Comparison of ENCODE assay signal across 8 mouse cellular contexts in genomic region chr1:129919385-129919784, GRCm38 (mm10).
DNase-seq lines count a peak whose midpoint lies in the region; ATAC-seq lines count a peak whose summit lies in the region.

No protein-coding gene starts in this region.

- no peak overlapping the region for H3K27ac ChIP-seq in hindbrain, embryonic 10.5 days
- H3K27ac ChIP-seq in hindbrain, embryonic 13.5 days: no peak overlapping the region
- H3K27ac ChIP-seq in liver, embryonic 13.5 days: no peak overlapping the region

- H3K9ac ChIP-seq in hindbrain, embryonic 13.5 days: no peak overlapping the region
- no peak overlapping the region for H3K9ac ChIP-seq in liver, embryonic 13.5 days

- no peak overlapping the region for H3K4me3 ChIP-seq in hindbrain, embryonic 10.5 days
- no peak overlapping the region for H3K4me3 ChIP-seq in hindbrain, embryonic 13.5 days
- H3K4me3 ChIP-seq in liver, embryonic 13.5 days (replicated peaks): no peak overlapping the region

- DNase-seq in hindbrain, embryonic 10.5 days (ENCODE audit: low spot score): peak; percentile 15
- DNase-seq in CD4-positive helper T cell, adult 2 months (ENCODE audit: low read depth, low spot score): peak; percentile 7
- DNase-seq in c-Kit-negative CD71-positive TER-119-positive erythroid progenitor cells, embryonic 14.5 days (ENCODE audit: low read depth, low spot score): peak; percentile 15
- peak; percentile 17 for DNase-seq in liver, embryonic 13.5 days
- peak; percentile 21 for DNase-seq in thymus, postnatal 14 days
- DNase-seq in adipocyte (ENCODE audit: low spot score): no peak
- DNase-seq in right cerebral cortex, postnatal 25 days: no peak

- H3K27me3 ChIP-seq in hindbrain, embryonic 10.5 days (ENCODE audit: insufficient read depth, poor library complexity, severe bottlenecking): no peaks in the 10 kb centered on the region
- H3K27me3 ChIP-seq in hindbrain, embryonic 13.5 days: no peaks in the 10 kb centered on the region
- H3K27me3 ChIP-seq in liver, embryonic 13.5 days: no peaks in the 10 kb centered on the region

- no peak for ATAC-seq in hindbrain, embryonic 13.5 days (ENCODE audit: low FRiP score)
- no peak for ATAC-seq in liver, embryonic 13.5 days (ENCODE audit: low read depth)

- H3K4me1 ChIP-seq in hindbrain, embryonic 10.5 days (replicated peaks): no peaks in the 10 kb centered on the region
- H3K4me1 ChIP-seq in hindbrain, embryonic 13.5 days (replicated peaks): peaks cover 3% of the 10 kb centered on the region; the same call in 1 of the 2 replicates
- H3K4me1 ChIP-seq in liver, embryonic 13.5 days (replicated peaks): no peaks in the 10 kb centered on the region

- no peak overlapping the region for H3K4me2 ChIP-seq in hindbrain, embryonic 13.5 days
- H3K4me2 ChIP-seq in liver, embryonic 13.5 days: no peak overlapping the region

- WGBS in hindbrain, embryonic 10.5 days: 69% methylated on average over 1 of the region's 1 CpGs
- WGBS in hindbrain, embryonic 13.5 days: 81% methylated on average over 1 of the region's 1 CpGs
- WGBS in liver, embryonic 13.5 days (ENCODE audit: insufficient replicate concordance): 11% methylated on average over 1 of the region's 1 CpGs

- H3K9me3 ChIP-seq in hindbrain, embryonic 10.5 days: no peaks in the 10 kb centered on the region
- H3K9me3 ChIP-seq in hindbrain, embryonic 13.5 days: no peaks in the 10 kb centered on the region
- H3K9me3 ChIP-seq in liver, embryonic 13.5 days (replicated peaks): no peaks in the 10 kb centered on the region

- no peaks in the 10 kb centered on the region for H3K36me3 ChIP-seq in hindbrain, embryonic 10.5 days
- no peaks in the 10 kb centered on the region for H3K36me3 ChIP-seq in hindbrain, embryonic 13.5 days
- H3K36me3 ChIP-seq in liver, embryonic 13.5 days: no peaks in the 10 kb centered on the region

Comparison
In these comparisons a context has a peak if more than half of its experiments do, and no peak if none do; other contexts are left out.
1. DNase-seq: peak in hindbrain, embryonic 10.5 days (single experiment), CD4-positive helper T cell, adult 2 months (single experiment), c-Kit-negative CD71-positive TER-119-positive erythroid progenitor cells, embryonic 14.5 days (single experiment), liver, embryonic 13.5 days (single experiment) and thymus, postnatal 14 days (single experiment); none in adipocyte (single experiment) and right cerebral cortex, postnatal 25 days (single experiment).